Mouse (Mus musculus): ENCODE measurements around the gene Ccdc182. TPM values are rescaled to one million over a fixed set of nuclear protein-coding genes. Genes with fewer than 3 reads are reported as not detected.

Gene Ccdc182
- polyA plus RNA-seq, 1 experiment from 2014 or later, result not detected

DNA sequence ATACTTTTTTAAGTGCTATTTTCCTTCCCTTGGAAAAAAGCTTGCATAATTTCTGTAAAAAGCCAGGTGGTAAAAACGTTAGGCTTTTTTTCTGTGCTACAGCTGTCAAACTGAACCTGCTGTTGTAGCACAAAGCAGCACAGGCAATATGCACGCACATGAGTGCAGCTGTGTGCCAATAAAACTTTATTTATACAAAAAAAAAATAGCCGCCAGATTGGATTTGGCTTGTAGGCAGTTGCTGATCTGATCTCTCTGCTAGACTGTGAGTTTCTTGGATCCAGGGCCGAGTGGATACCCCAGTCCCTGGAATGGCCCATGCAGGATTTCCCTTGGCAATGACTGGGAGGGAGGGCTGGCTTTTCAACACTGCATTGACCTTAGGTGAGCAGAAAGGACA lies 36.2 kb upstream of the Ccdc182 start:
- 53% methylated on average over 4 of the region's 4 CpGs for WGBS (ENCODE audit: insufficient replicate concordance)
- H3K9ac ChIP-seq (ENCODE audit: low read depth, low read length), result no peak overlapping the region
- ATAC-seq (ENCODE audit: low read depth), result no peak

DNA sequence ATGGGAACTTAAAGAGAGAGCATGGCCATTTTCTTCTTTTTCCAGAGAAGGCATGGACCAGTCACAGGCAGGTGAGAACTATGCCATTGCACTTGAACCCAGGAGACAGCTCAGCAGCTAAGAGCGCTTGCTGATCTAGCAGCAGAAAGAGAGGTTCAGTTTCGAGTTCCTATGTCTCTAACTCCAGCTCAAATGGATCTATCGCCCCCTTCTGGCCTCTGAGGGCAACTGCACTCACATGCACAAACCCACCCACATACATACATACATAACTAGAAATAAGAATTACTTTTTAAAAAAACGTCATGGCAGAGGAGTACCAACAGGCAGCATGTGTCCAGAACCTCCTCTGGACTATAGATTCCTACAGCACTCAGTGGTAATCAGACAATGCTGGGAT lies 35.6 kb upstream of the Ccdc182 start:
- H3K36me3 ChIP-seq (ENCODE audit: control insufficient read depth, insufficient read depth), result no peaks in the 10 kb centered on the region
- no peaks in the 10 kb centered on the region; the same call in 1 of the 2 replicates for H3K9me3 ChIP-seq (replicated peaks; ENCODE audit: control insufficient read depth, low read length)
- H3K4me3 ChIP-seq (ENCODE audit: low read depth, low read length), result no peak overlapping the region
- no peak overlapping the region for H3K4me2 ChIP-seq (ENCODE audit: low read depth, low read length)
- no peak for ATAC-seq (ENCODE audit: low read depth)
- H3K4me1 ChIP-seq (ENCODE audit: control insufficient read depth, low read depth, low read length), result no peaks in the 10 kb centered on the region
- no peak overlapping the region for H3K9ac ChIP-seq (ENCODE audit: low read depth, low read length)
- no peak overlapping the region for H3K27ac ChIP-seq (ENCODE audit: low read length)
- peaks cover 3% of the 10 kb centered on the region for H3K27me3 ChIP-seq (ENCODE audit: control insufficient read depth, insufficient read depth, low read depth, low read length)
- WGBS (ENCODE audit: insufficient replicate concordance), result 58% methylated on average over 4 of the region's 4 CpGs

More for the DNA sequence above, 36.2 kb upstream of the Ccdc182 start:
- H3K27ac ChIP-seq (ENCODE audit: low read length), result no peak overlapping the region
- H3K36me3 ChIP-seq (ENCODE audit: control insufficient read depth, insufficient read depth), result no peaks in the 10 kb centered on the region
- peaks cover 1% of the 10 kb centered on the region for H3K27me3 ChIP-seq (ENCODE audit: control insufficient read depth, insufficient read depth, low read depth, low read length)
- no peaks in the 10 kb centered on the region for H3K4me1 ChIP-seq (ENCODE audit: control insufficient read depth, low read depth, low read length)
- no peaks in the 10 kb centered on the region; the same call in 1 of the 2 replicates for H3K9me3 ChIP-seq (replicated peaks; ENCODE audit: control insufficient read depth, low read length)
- H3K4me3 ChIP-seq (ENCODE audit: low read depth, low read length), result no peak overlapping the region
- H3K4me2 ChIP-seq (ENCODE audit: low read depth, low read length), result no peak overlapping the region

DNA sequence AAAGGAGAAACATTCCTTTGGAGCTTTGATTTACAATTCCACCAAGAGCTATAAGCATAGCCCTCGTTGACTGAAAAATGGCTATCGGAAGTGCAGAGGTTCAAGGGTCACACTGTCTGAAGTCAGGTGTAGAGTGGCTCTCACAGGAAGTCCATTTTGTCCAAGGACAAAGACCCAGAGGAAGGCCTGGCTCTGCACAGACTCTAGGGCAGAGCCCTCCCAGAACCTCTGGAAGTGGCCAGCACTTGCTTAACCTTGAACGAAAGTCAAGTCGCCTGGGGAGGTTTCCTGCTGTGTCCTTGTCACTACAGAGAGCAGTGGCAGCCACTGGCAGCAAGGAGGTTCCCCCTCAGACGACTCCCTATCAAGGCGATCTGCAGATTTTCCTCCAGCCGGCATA lies 33.4 kb upstream of the Ccdc182 start:
- 36% methylated on average over 7 of the region's 7 CpGs for WGBS (ENCODE audit: insufficient replicate concordance)
- Histone ChIP-seq H3K36me3 (ENCODE audit: control insufficient read depth, insufficient read depth) (no peaks in the 10 kb centered on the region), H3K4me2 (ENCODE audit: low read depth, low read length) (no peak overlapping the region), H3K4me3 (ENCODE audit: low read depth, low read length) (no peak overlapping the region), H3K27me3 (ENCODE audit: control insufficient read depth, insufficient read depth, low read depth, low read length) (peaks cover 3% of the 10 kb centered on the region), H3K4me1 (ENCODE audit: control insufficient read depth, low read depth, low read length) (no peaks in the 10 kb centered on the region), H3K9ac (ENCODE audit: low read depth, low read length) (no peak overlapping the region), H3K27ac (ENCODE audit: low read length) (no peak overlapping the region), H3K9me3 (replicated peaks; ENCODE audit: control insufficient read depth, low read length) (no peaks in the 10 kb centered on the region; the same call in 1 of the 2 replicates)
- ATAC-seq (ENCODE audit: low read depth), result no peak

DNA sequence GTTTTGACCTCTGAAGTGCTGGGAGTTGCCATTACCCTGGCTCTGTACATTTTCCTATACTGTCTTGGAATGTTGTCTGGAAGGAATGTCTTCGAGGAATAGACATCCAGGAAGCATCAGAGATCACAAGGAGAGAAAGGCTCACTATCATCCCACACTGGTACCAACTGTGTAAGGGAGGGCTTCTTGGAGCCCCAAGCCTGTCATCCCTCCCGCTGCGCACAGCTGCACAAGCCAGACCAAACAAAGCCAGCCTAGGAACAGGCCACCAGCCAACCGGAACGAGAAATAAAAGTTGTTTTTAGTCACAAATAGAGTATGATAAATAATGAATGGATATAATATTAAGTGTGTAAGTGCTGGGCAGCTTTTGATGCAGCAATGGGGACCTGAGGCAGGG lies 29.0 kb upstream of the Ccdc182 start:
- Histone ChIP-seq H3K27ac (ENCODE audit: low read length) (no peak overlapping the region), H3K9me3 (replicated peaks; ENCODE audit: control insufficient read depth, low read length) (no peaks in the 10 kb centered on the region; the same call in 1 of the 2 replicates), H3K27me3 (ENCODE audit: control insufficient read depth, insufficient read depth, low read depth, low read length) (peaks cover 5% of the 10 kb centered on the region), H3K9ac (ENCODE audit: low read depth, low read length) (no peak overlapping the region), H3K4me2 (ENCODE audit: low read depth, low read length) (no peak overlapping the region), H3K4me1 (ENCODE audit: control insufficient read depth, low read depth, low read length) (no peaks in the 10 kb centered on the region), H3K36me3 (ENCODE audit: control insufficient read depth, insufficient read depth) (no peaks in the 10 kb centered on the region), H3K4me3 (ENCODE audit: low read depth, low read length) (no peak overlapping the region)
- no peak for ATAC-seq (ENCODE audit: low read depth)
- 60% methylated on average over 5 of the region's 5 CpGs for WGBS (ENCODE audit: insufficient replicate concordance)

DNA sequence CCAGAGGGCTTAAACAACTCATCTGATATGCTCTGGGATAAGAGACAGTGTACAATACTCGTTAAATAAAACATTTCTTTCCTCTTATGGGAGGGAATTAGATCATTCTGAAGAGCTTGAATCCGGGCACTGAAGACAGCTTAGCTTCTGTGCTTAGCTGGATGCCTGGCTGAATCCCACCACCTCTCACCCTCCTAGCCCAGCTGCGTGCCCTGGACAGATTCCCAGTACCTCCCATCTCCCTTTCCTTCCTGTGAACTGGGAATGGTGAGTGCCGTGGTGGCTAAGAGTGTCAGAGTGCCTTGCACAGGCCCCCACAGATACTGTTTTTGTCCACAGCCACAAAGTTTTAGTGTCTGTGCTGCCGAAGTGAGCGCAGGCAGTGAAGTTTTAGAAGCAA lies 27.5 kb upstream of the Ccdc182 start:
- H3K27me3 ChIP-seq (ENCODE audit: control insufficient read depth, insufficient read depth, low read depth, low read length), result peaks cover 5% of the 10 kb centered on the region

DNA sequence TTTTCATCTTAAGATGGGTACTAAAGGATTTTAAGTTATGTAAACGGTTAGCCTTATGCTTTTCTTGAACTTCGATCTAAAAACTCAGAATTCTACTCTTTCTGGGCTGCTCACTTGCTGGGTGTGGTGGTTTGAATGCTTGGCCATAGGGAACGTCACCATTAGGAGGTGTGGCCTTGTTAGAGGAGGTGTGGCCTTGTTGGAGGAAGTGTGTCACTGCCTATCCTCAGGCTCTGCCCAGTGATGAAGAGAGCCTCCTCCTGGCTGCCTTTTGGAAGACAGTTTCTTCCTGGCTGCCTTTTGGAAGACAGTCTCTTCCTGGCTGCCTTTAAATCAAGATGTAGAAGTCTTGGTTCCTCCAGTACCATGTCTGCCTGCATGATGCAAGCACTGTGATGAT lies 22.0 kb upstream of the Ccdc182 start:
- WGBS (ENCODE audit: insufficient replicate concordance), result 37% methylated on average over 3 of the region's 3 CpGs
- no peak for ATAC-seq (ENCODE audit: low read depth)
- Histone ChIP-seq H3K4me2 (ENCODE audit: low read depth, low read length) (no peak overlapping the region), H3K4me1 (ENCODE audit: control insufficient read depth, low read depth, low read length) (no peaks in the 10 kb centered on the region; the same call in 1 of the 2 replicates), H3K36me3 (ENCODE audit: control insufficient read depth, insufficient read depth) (no peaks in the 10 kb centered on the region), H3K27ac (ENCODE audit: low read length) (no peak overlapping the region), H3K9ac (ENCODE audit: low read depth, low read length) (no peak overlapping the region), H3K9me3 (replicated peaks; ENCODE audit: control insufficient read depth, low read length) (no peaks in the 10 kb centered on the region), H3K27me3 (ENCODE audit: control insufficient read depth, insufficient read depth, low read depth, low read length) (peaks cover 12% of the 10 kb centered on the region), H3K4me3 (ENCODE audit: low read depth, low read length) (no peak overlapping the region)

More for the DNA sequence above, 27.5 kb upstream of the Ccdc182 start:
- Histone ChIP-seq H3K9ac (ENCODE audit: low read depth, low read length) (no peak overlapping the region), H3K27ac (ENCODE audit: low read length) (no peak overlapping the region), H3K4me3 (ENCODE audit: low read depth, low read length) (no peak overlapping the region), H3K9me3 (replicated peaks; ENCODE audit: control insufficient read depth, low read length) (no peaks in the 10 kb centered on the region), H3K4me1 (ENCODE audit: control insufficient read depth, low read depth, low read length) (no peaks in the 10 kb centered on the region), H3K4me2 (ENCODE audit: low read depth, low read length) (no peak overlapping the region), H3K36me3 (ENCODE audit: control insufficient read depth, insufficient read depth) (no peaks in the 10 kb centered on the region)
- 53% methylated on average over 6 of the region's 6 CpGs for WGBS (ENCODE audit: insufficient replicate concordance)
- no peak for ATAC-seq (ENCODE audit: low read depth)

DNA sequence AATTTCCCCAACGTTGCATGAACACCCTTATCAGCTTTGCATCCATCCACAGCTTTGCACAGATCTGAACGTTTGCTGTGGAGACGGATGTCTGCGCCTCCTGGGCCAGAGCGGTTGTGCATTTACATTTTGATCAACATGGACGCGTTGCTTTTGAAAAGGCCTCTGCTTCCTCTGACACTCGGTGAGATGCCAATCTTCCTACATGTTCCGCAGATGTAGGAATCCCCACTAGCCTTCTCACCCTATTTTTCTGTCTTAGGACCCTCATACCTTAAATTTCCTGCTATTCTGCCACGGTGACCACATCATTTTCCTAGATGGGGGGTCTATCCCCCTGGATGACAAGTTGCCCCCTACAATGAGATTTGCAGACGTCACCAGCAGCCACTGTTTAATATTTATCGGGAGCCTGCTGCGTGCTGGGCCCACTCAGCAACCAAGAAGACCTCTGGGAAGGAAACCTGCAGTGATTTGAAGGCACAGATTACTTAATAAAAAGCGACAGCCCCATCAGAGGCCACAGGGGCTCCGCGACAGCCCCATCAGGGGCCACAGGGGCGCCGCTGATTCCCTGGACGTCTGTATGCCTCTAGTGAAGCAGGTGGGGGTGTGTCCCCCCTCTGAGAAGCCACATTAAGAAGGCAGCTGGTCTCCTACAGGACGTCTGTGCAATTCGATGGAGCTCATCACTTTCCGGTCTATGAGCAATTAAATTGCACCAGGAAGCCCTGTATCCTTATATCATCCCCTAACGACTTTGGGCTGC lies 19.6 kb upstream of the Ccdc182 start:
- H3K4me3 ChIP-seq (ENCODE audit: low read depth, low read length), result no peak overlapping the region
- no peaks in the 10 kb centered on the region for H3K36me3 ChIP-seq (ENCODE audit: control insufficient read depth, insufficient read depth)
- no peak overlapping the region for H3K4me2 ChIP-seq (ENCODE audit: low read depth, low read length)
- no peak for ATAC-seq (ENCODE audit: low read depth)
- peaks cover 12% of the 10 kb centered on the region for H3K27me3 ChIP-seq (ENCODE audit: control insufficient read depth, insufficient read depth, low read depth, low read length)
- WGBS (ENCODE audit: insufficient replicate concordance), result 50% methylated on average over 23 of the region's 23 CpGs
- H3K9me3 ChIP-seq (replicated peaks; ENCODE audit: control insufficient read depth, low read length), result no peaks in the 10 kb centered on the region
- no peak overlapping the region for H3K9ac ChIP-seq (ENCODE audit: low read depth, low read length)
- H3K4me1 ChIP-seq (ENCODE audit: control insufficient read depth, low read depth, low read length), result no peaks in the 10 kb centered on the region; the same call in 1 of the 2 replicates
- no peak overlapping the region for H3K27ac ChIP-seq (ENCODE audit: low read length)

DNA sequence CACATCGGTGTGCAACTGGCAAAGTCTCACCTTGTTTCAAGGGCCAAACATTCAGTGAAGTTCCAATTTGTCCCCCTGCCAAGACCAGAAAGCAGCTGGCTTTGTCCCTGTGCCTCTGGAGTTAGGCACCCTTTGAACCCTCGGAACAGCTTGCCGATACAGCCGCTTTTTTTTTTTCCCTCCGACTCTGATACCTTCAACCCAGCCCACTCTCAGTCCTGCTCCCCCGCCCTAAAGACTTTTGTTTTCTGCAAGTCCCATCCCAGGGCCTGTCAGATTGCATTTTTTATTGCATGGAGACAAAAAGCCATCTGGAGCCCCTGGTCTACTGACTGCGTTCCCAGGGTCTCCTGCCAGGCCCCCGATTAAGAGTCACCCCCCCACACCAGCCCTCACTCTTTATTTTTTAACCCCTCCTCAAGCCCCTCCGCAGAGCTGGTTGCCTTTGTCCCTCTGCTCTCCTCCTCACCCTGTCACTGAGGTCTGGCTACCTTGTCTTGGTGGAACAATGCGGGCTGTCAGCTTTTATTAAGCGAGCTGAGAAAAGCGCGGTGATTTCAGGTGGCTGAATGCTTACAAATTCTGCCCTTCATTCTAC lies 18.9 kb upstream of the Ccdc182 start:
- Histone ChIP-seq H3K27me3 (ENCODE audit: control insufficient read depth, insufficient read depth, low read depth, low read length) (peaks cover 12% of the 10 kb centered on the region), H3K9ac (ENCODE audit: low read depth, low read length) (no peak overlapping the region), H3K4me2 (ENCODE audit: low read depth, low read length) (no peak overlapping the region), H3K36me3 (ENCODE audit: control insufficient read depth, insufficient read depth) (no peaks in the 10 kb centered on the region), H3K9me3 (replicated peaks; ENCODE audit: control insufficient read depth, low read length) (no peaks in the 10 kb centered on the region), H3K4me1 (ENCODE audit: control insufficient read depth, low read depth, low read length) (no peaks in the 10 kb centered on the region; the same call in 1 of the 2 replicates), H3K4me3 (ENCODE audit: low read depth, low read length) (no peak overlapping the region), H3K27ac (ENCODE audit: low read length) (no peak overlapping the region)
- ATAC-seq (ENCODE audit: low read depth), result no peak
- WGBS (ENCODE audit: insufficient replicate concordance), result 40% methylated on average over 13 of the region's 13 CpGs

DNA sequence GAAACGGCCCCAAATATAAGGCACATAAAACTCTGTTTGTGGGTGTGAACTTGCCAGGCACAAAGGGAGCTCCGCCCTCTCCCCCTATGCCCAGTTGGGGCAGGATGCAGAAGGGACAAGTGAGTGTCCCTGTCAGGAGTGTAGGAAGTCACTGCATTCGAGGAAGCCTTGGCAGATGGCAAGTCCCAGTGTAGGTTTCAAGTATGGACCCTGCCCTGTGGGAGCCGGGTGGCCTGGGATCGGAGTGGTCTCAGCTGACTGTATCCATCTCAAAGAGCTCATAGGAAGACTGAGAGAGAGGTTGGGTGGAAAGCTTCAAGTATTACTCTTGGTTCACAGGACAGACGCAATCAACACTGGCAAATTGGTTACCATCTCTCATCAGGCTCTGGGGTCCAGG lies 17.9 kb upstream of the Ccdc182 start:
- Histone ChIP-seq H3K9ac (ENCODE audit: low read depth, low read length) (no peak overlapping the region), H3K4me3 (ENCODE audit: low read depth, low read length) (no peak overlapping the region), H3K27me3 (ENCODE audit: control insufficient read depth, insufficient read depth, low read depth, low read length) (peaks cover 12% of the 10 kb centered on the region), H3K4me1 (ENCODE audit: control insufficient read depth, low read depth, low read length) (no peaks in the 10 kb centered on the region; the same call in 1 of the 2 replicates), H3K36me3 (ENCODE audit: control insufficient read depth, insufficient read depth) (no peaks in the 10 kb centered on the region), H3K27ac (ENCODE audit: low read length) (no peak overlapping the region), H3K4me2 (ENCODE audit: low read depth, low read length) (no peak overlapping the region), H3K9me3 (replicated peaks; ENCODE audit: control insufficient read depth, low read length) (no peaks in the 10 kb centered on the region)
- ATAC-seq (ENCODE audit: low read depth), result no peak
- WGBS (ENCODE audit: insufficient replicate concordance), result 56% methylated on average over 6 of the region's 6 CpGs
